Mouse (Mus musculus) ES-E14 (cell line): ENCODE data around the gene Samd4. TPM values are rescaled to one million over a fixed set of nuclear protein-coding genes. Genes with fewer than 3 reads are reported as not detected.

Experiments used
- DNase-seq: peaks from one replicate; pipeline ENCODE4 v3.0.0-alpha.2; 2013; ENCODE audit warnings: low read depth, low spot score
- H3K27ac ChIP-seq: 2 replicates; pipeline ENCODE4 v1.5.1; 2012; ENCODE audit warnings: low read depth, mild to moderate bottlenecking, low read length, moderate library complexity, mixed read lengths; ENCODE audit not compliant: poor library complexity, insufficient read depth, severe bottlenecking
- H3K36me3 ChIP-seq: 2 replicates; pipeline ENCODE4 v1.6.1; 2012; ENCODE audit warnings: mild to moderate bottlenecking, low read length, moderate library complexity, mixed read lengths; ENCODE audit not compliant: control insufficient read depth, poor library complexity, insufficient read depth, severe bottlenecking
- H3K4me1 ChIP-seq, 2 experiments: fragments of 150-350 bp in 1 of 2; sonication (generic) in 1 of 2; 2 replicates each; pipeline ENCODE4 v1.6.1; 2012; ENCODE audit warnings: low read length in 2 of 2, mild to moderate bottlenecking in 1 of 2, mixed read lengths in 1 of 2; ENCODE audit not compliant: control insufficient read depth in 2 of 2, insufficient read depth in 2 of 2, poor library complexity in 1 of 2
- H3K4me3 ChIP-seq, 2 experiments: fragments of 150-350 bp in 1 of 2; sonication (generic) in 1 of 2; 2 replicates each; pipeline ENCODE4 v1.5.1; 2012; ENCODE audit warnings: low read length in 2 of 2, low read depth in 1 of 2, mild to moderate bottlenecking in 1 of 2, mixed read lengths in 1 of 2; ENCODE audit not compliant: insufficient read depth in 1 of 2, poor library complexity in 1 of 2, severe bottlenecking in 1 of 2
- H3K9ac ChIP-seq: 2 replicates; pipeline ENCODE4 v1.6.1; 2012; ENCODE audit warnings: low read depth, mild to moderate bottlenecking, low read length, mixed read lengths; ENCODE audit not compliant: poor library complexity, insufficient read depth, severe bottlenecking
- H3K9me3 ChIP-seq: fragments of 150-350 bp; sonication (generic); 2 replicates; pipeline ENCODE4 v1.6.1; 2012; ENCODE audit warnings: low read depth, mild to moderate bottlenecking, low read length; ENCODE audit not compliant: control insufficient read depth, insufficient read depth
- CHD2 ChIP-seq: IDR thresholded peaks from 2 replicates; pipeline ENCODE4 v1.6.1; 2014; ENCODE audit warnings: mild to moderate bottlenecking, low read depth, low read length, inconsistent platforms
- HCFC1 ChIP-seq: IDR thresholded peaks from 2 replicates; pipeline ENCODE4 v1.6.1; 2012; ENCODE audit warnings: low read length, inconsistent platforms, borderline replicate concordance; ENCODE audit not compliant: insufficient read depth
- MAFK ChIP-seq: IDR thresholded peaks from 2 replicates; pipeline ENCODE4 v1.6.1; 2014; ENCODE audit warnings: mild to moderate bottlenecking, low read depth, low read length, inconsistent platforms; ENCODE audit not compliant: insufficient read depth
- ZC3H11A ChIP-seq: IDR thresholded peaks from 2 replicates; pipeline ENCODE4 v1.6.1; 2012; ENCODE audit warnings: low read depth, mild to moderate bottlenecking, inconsistent platforms, low read length, borderline replicate concordance
- ZNF384 ChIP-seq: IDR thresholded peaks from 2 replicates; pipeline ENCODE4 v1.6.1; 2012; ENCODE audit warnings: low read depth, low read length, inconsistent platforms
- in situ Hi-C, 2 experiments: fragments of 600-800 bp; cut with MboI; formaldehyde crosslinking; loops; one replicate each; pipeline ENCODE4 v1.15.1; 2025; ENCODE audit warnings: low sequenced_read_pairs in 2 of 2, inconsistent platforms in 1 of 2; ENCODE audit not compliant: unreplicated experiment in 2 of 2
- total RNA-seq: library from RNA; depleted of rRNA; stranded (reverse); fragments of 300-350 nt; gene quantifications from 2 replicates; pipeline ENCODE4 v1.2.3, GENCODE M21; 2012; rRNA removed

Gene Samd4
- total RNA-seq, 1 experiment: 4.2 TPM

GRCm38 (mm10) chr14:47144326-47144725 lies 261.7 kb downstream of the Samd4 start:
- Histone ChIP-seq H3K9ac (no peak overlapping the region), H3K27ac (no peak overlapping the region), H3K9me3 (no peaks in the 10 kb centered on the region), H3K36me3 (no peaks in the 10 kb centered on the region), H3K4me3 (no peak overlapping the region), H3K4me1 (no peaks in the 10 kb centered on the region)
- in situ Hi-C loops: no loop called here
- no peak for DNase-seq
- no peak for TF ChIP-seq MAFK
- no peak for TF ChIP-seq ZNF384
- TF ChIP-seq CHD2: no peak
- TF ChIP-seq ZC3H11A: no peak
- TF ChIP-seq HCFC1: no peak

GRCm38 (mm10) chr14:47151306-47151705 lies 268.7 kb downstream of the Samd4 start:
- no peaks in the 10 kb centered on the region for H3K36me3 ChIP-seq
- TF ChIP-seq ZNF384: no peak
- TF ChIP-seq CHD2: no peak
- no peak for TF ChIP-seq ZC3H11A
- TF ChIP-seq MAFK: no peak
- TF ChIP-seq HCFC1: no peak
- H3K27ac ChIP-seq: no peak overlapping the region
- no peak overlapping the region for H3K9ac ChIP-seq
- no peak for DNase-seq
- no peak overlapping the region for H3K4me3 ChIP-seq
- H3K4me1 ChIP-seq: no peaks in the 10 kb centered on the region
- in situ Hi-C loops: no loop called here
- H3K9me3 ChIP-seq: no peaks in the 10 kb centered on the region

- H3K36me3 ChIP-seq: no peaks in the 10 kb centered on the region
- no peaks in the 10 kb centered on the region for H3K9me3 ChIP-seq
- no peak for TF ChIP-seq ZNF384
- TF ChIP-seq HCFC1: no peak
- TF ChIP-seq CHD2: no peak
- TF ChIP-seq ZC3H11A: no peak
- no peak for TF ChIP-seq MAFK
- H3K4me1 ChIP-seq: no peaks in the 10 kb centered on the region
- no peak overlapping the region for H3K27ac ChIP-seq
- in situ Hi-C loops: no loop called here
- H3K4me3 ChIP-seq: no peak overlapping the region
- no peak overlapping the region for H3K9ac ChIP-seq
- no peak for DNase-seq
These were observed 271.6 kb downstream of the Samd4 start for GRCm38 (mm10) chr14:47154303-47154702.

Other genes starting within 250 kb of the Samd4 start
- gene Cdkn3, start 122.3 kb upstream of the Samd4 start, total RNA-seq: 7.2 and 9.6 TPM in 2 replicates
- gene Cnih1, start 94.4 kb upstream of the Samd4 start, total RNA-seq: 45.0 and 65.4 TPM in 2 replicates
- gene Gmfb, start 60.6 kb upstream of the Samd4 start, total RNA-seq: 26.9 and 30.4 TPM in 2 replicates
- 6.6 and 10.5 TPM in 2 replicates for gene Cgrrf1, start 50.7 kb upstream of the Samd4 start, total RNA-seq